Mouse (Mus musculus) bone marrow macrophage, adult 2 months (primary cell): Measurements from ENCODE around the gene Il27ra. TPM values are rescaled to one million over a fixed set of nuclear protein-coding genes. Genes with fewer than 3 reads are reported as not detected.

ENCODE experiments used
- H3K27ac ChIP-seq: 2 replicates; pipeline ENCODE4 v1.5.1; 2012; ENCODE audit warnings: low read depth, low read length; ENCODE audit not compliant: insufficient read depth
- H3K4me1 ChIP-seq: 2 replicates; pipeline ENCODE4 v1.6.1; 2012; ENCODE audit warnings: low read length; ENCODE audit not compliant: control insufficient read depth, insufficient read depth
- H3K4me3 ChIP-seq: 2 replicates; pipeline ENCODE4 v1.5.1; 2012; ENCODE audit warnings: mild to moderate bottlenecking, low read length, moderate library complexity; ENCODE audit not compliant: insufficient read depth
- CTCF ChIP-seq: IDR thresholded peaks from 2 replicates; pipeline ENCODE4 v1.5.1; 2012; ENCODE audit warnings: low read depth, mild to moderate bottlenecking, low read length, moderate library complexity
- POLR2A ChIP-seq: IDR thresholded peaks from 2 replicates; pipeline ENCODE4 v1.6.1; 2012; ENCODE audit warnings: mild to moderate bottlenecking, low read depth, low read length, borderline replicate concordance
- polyA plus RNA-seq: library from polyadenylated mRNA; stranded (reverse); fragments of >200 nt; gene quantifications from 2 replicates; pipeline ENCODE4 v1.2.4, GENCODE M21; 2012; ENCODE audit not compliant: missing spikeins, insufficient read depth, insufficient read length

Il27ra gene
- polyA plus RNA-seq, 1 experiment = 0.68 TPM

DNA sequence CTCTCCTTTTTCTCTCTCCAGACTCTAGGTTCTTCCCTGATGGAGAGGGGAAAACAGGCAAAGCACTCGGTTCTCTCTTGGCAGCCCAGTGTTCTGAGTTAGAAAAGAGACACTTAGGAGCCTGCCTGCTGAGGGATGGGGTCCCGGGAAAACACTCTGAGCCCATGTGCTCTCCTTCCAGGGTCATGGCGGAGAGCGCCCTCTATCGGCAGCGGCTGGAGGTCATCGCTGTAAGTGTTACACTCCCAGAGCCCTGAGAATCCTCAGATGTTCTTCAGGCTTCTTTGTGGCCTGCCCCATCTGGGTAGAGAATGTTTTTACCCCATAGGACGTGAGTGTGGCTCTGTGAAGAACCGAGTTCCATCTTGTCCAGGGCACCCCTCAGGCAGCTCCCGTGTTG, 18.2 kb downstream of the Il27ra start:
- H3K4me3 ChIP-seq = no peak overlapping the region
- no peak overlapping the region for H3K27ac ChIP-seq
- H3K4me1 ChIP-seq = peaks cover 4% of the 10 kb centered on the region; the same call in 1 of the 2 replicates
- peak; percentile 87 for TF ChIP-seq CTCF
- TF ChIP-seq POLR2A = no peak

DNA sequence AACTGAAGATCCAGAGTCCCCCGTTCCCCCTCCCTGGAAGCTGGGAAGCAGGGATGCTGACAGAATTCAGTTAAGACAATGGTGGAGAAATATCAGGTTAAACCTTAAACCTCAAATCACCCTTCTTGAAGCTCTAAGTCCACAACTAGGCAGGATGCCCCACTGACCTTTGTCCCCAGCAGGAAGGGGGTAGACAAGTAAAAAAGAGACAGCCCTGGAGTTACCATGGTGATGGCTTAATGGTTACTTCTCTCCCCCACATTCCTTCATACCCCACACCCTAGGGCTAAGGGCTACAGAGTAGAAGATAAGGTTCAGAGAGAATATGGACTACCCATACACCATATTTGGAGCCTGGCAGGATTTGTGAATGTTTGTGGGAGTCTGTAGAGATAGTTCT, 18.8 kb downstream of the Il27ra start:
- Histone ChIP-seq H3K4me1 (peaks cover 4% of the 10 kb centered on the region; the same call in 1 of the 2 replicates), H3K4me3 (no peak overlapping the region), H3K27ac (no peak overlapping the region)
- no peak for TF ChIP-seq POLR2A
- no peak for TF ChIP-seq CTCF

DNA sequence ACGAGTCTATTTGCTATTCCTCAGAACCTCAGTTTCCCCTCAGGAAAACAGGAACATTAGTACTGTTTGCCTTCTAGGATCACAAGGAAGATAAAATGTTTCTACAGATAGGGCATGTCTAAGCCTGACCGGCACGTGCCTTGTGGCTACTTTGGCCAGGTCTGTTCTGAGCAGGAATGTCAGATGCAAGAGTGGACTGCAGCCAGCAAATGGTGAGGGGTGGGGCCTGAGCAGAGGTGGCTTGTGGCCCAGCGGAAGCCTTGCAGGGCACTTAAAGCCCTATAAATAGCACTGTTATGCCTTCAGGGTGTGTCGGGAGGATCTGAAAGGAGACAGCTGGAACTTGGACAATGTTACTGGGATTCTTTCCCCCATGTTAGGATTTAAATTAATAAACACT, 19.3 kb downstream of the Il27ra start:
- Histone ChIP-seq H3K4me1 (peaks cover 4% of the 10 kb centered on the region; the same call in 1 of the 2 replicates), H3K4me3 (no peak overlapping the region), H3K27ac (no peak overlapping the region)
- no peak for TF ChIP-seq POLR2A
- no peak for TF ChIP-seq CTCF

DNA sequence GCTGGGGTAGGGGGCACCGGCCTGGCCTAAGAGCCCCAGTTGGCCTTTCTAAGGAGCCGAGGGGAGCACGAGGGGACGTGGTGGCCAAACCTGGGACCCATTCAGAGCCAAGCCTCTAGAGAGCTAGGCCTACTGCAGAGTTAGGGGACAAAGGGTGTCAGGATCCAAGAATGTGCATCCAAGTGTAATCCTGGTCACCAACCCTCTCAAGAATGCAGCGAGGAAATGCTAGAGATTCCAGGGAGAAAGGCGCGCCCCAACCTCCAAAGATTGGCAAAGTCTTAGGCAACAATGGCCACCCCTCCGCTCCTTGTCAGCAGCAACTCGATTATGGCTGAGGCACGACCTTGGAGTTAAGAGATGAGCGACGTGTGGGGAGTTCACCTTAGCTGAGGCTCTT, 20.8 kb downstream of the Il27ra start:
- TF ChIP-seq CTCF (no peak), POLR2A (no peak)
- Histone ChIP-seq H3K4me3 (no peak overlapping the region), H3K27ac (no peak overlapping the region), H3K4me1 (peaks cover 4% of the 10 kb centered on the region; the same call in 1 of the 2 replicates)

DNA sequence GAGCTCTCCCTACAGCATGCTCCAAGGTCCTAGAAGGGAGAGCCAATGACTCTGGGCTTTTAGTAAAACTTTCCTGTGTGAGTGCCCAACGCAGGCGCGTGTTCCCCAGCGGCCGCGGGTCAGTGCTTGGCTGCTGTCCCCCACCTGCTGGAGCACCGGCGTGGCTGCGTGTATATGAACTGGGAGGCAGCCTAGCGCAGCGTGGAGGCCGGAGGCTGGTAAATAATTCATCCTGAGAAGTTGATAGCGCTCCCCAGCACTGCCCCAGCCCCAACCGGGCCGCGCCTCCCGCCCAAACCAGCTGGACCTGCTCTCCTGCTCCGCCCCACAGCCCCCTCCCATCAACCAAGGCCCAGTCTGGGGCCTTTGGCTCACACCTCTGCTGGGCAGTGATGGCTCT, 21.3 kb downstream of the Il27ra start, which contains the start of gene Palm3:
TSS of gene Palm3 (plus strand) at position 376 of the 400 bp plus-strand sequence.
- Histone ChIP-seq H3K4me3 (no peak within 1 kb of the TSS), H3K4me1 (peaks cover 4% of the 10 kb centered on the region; the same call in 1 of the 2 replicates), H3K27ac (no peak within 1 kb of the TSS)
- TF ChIP-seq POLR2A (no peak), CTCF (no peak)

DNA sequence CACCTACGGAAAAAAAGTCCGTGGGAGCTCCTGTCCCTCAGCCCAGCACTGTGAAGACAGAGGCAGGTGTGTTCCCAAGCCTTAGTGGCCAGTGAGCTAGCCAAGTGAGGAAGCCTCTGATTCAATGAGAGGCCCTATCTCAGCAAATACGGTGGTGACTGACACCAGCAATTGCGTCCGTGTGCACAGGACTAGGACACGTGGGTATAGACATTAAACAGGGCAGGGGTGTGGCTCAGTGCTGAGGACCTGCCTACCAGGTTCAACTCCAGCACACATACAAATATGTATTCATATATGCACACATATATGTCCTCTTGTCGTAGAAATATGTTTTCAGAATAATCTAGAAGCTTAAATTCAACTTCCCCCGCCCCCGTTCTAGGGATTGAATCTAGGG, 22.7 kb downstream of the Il27ra start:
- TF ChIP-seq POLR2A (no peak), CTCF (no peak)
- H3K4me3 ChIP-seq = no peak overlapping the region
- H3K4me1 ChIP-seq = peaks cover 4% of the 10 kb centered on the region; the same call in 1 of the 2 replicates
- H3K27ac ChIP-seq = no peak overlapping the region

DNA sequence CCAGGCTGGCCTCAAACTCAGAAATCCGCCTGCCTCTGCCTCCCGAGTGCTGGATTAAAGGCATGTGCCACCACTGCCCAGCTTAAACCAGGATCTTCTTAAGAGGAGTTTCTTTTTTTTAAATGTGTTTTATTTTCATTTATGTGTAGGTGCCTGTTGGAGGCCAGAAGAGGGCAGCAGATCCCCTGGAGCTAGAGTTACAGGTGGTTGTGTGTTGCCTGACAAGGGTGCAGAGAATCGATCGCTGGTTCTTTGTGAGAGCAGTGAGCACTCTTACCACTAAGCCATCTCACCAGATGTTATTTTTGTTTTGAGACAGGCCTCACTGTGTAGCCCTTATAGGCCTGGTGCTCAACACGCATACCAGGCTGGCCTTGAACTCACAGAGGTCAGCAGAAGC, 26.6 kb downstream of the Il27ra start:
- Histone ChIP-seq H3K4me1 (peaks cover 7% of the 10 kb centered on the region), H3K4me3 (no peak overlapping the region), H3K27ac (no peak overlapping the region)
- no peak for TF ChIP-seq POLR2A
- no peak for TF ChIP-seq CTCF

DNA sequence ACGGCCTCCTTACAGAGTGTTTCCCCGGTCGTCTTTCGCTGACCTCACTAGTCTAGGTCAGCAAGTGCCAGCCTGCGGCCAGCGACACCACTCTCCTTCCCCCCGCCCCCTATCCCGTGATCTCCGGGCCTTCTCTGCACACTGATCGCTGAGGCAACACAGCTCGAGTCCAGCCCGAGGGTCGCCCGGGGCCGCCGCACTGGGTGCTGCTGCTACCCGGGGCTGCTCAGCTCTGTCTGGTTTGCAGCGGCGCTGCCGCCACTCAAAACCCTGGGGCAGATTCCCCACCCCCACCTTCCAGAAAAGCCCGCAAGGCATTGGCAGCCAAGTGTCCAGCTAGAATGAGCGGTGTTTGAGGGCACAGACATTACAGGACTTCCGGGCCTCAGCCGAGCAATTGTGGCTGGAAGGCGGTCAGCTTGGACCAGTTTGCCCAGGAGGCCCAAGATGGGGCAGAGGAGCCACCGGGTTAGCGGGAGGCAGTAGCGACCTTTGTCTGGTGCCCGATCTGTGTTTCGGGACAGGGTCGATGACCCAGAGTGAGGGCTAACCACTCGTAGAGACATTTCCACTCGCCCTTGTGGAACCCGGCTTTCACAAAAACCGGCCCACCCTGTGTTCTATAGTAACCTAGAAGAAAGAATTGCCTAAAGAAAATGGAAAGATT, 29.8 kb downstream of the Il27ra start:
- Histone ChIP-seq H3K4me3 (peak overlapping the region; percentile 55; the same call in 1 of the 2 replicates), H3K4me1 (peaks cover 7% of the 10 kb centered on the region), H3K27ac (no peak overlapping the region)
- no peak for TF ChIP-seq CTCF
- TF ChIP-seq POLR2A = no peak

DNA sequence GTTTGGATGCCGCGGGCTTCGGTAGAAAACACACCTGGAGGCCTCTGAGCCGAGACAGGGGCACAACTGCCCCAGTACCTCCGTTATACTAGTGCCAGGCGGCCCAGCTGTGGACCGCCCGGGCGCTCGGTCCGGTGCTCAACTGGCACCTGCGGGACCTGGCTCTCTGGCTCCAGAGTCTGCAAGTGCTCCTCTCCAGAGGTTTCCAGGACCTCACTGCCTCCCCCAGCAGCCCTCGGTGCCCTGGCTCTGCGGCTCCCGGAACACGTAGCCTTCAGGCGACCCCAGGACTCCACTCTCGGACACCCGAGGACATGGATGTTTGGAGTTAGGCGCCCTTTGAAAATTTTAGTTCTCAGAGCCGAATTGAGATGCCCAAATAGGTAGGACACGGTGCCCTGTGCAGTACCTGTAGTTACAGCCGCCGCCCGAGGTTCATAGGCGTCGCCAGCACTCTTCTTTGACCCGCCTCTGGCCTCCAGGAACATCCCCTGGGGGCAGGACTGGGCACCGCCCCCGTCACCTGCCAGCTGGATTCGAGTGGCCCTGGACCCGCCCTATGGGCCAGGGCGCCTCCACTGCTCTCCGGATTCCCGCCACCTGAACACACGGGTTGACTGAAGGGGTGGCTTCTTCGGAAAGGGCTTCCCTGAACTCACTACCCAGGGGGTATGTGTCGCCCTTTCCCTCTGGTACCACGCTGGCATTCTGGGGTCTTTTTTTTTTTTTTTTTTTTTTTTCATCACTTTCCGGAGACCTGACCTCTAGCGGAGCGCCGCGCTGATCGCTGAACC, 30.5 kb downstream of the Il27ra start, which contains the start of gene 2210011C24Rik:
TSS of gene 2210011C24Rik (minus strand) at position 467 of the 794 bp plus-strand sequence.
- H3K4me3 ChIP-seq = peak within 1 kb of the TSS; percentile 55
- no peak for TF ChIP-seq CTCF
- no peak for TF ChIP-seq POLR2A
- no peak within 1 kb of the TSS for H3K27ac ChIP-seq
- peaks cover 7% of the 10 kb centered on the region for H3K4me1 ChIP-seq
